ENCODE assay signal across 17 mouse cellular contexts in the genomic region with DNA sequence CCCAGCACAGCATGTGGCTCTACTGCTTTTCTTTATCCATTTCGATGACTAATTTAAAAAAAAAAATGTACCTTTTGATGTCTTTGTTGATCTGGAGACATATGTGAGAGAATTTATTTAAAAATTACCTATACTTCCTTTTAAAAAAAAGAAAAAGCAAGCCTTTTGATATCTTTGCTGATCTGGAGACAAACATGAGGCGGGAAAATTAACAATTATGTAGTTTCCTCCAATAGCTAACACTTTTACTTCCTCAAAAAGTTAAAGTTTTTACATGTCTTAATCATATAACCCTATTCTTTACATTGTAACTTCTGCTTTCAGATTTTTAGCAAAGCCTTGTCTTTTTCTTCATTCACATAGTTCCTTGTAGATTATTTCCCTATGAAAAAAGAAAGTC.
"Had no signal": no experiment of that assay in that cellular context is flagged by ENCODE, and none has a peak within 500 bp of the region (broad histone marks: within the 10 kb centered on the region; RNA-seq: fewer than 3 reads in every experiment).

No protein-coding gene starts in this region.

- H3K9me3 ChIP-seq: limb, embryonic 10.5 days; limb, embryonic 13.5 days; liver, embryonic 12.5 days; liver, embryonic 15.5 days had no signal

- H3K36me3 ChIP-seq: limb, embryonic 10.5 days; limb, embryonic 13.5 days; liver, embryonic 12.5 days; liver, embryonic 15.5 days had no signal

- DNase-seq: kidney, adult 18-20 months; kidney, adult 9 months; kidney, postnatal 14 days; kidney, postnatal 4 days; liver; lung, adult 2 months; midbrain, embryonic 14.5 days; right cerebral cortex, adult 18-20 months; right cerebral cortex, postnatal 14 days; right cerebral cortex, postnatal 4 days; thymus, adult 18-20 months; thymus, postnatal 36 days had no signal

- H3K4me3 ChIP-seq: limb, embryonic 10.5 days; limb, embryonic 13.5 days; liver, embryonic 12.5 days; liver, embryonic 15.5 days had no signal

- H3K9ac ChIP-seq: limb, embryonic 13.5 days; liver, embryonic 12.5 days; liver, embryonic 15.5 days had no signal

- ATAC-seq: liver, embryonic 12.5 days had no signal

- H3K27me3 ChIP-seq: limb, embryonic 13.5 days; liver, embryonic 12.5 days; liver, embryonic 15.5 days had no signal

- H3K4me2 ChIP-seq: limb, embryonic 13.5 days; liver, embryonic 12.5 days; liver, embryonic 15.5 days; midbrain, embryonic 11.5 days had no signal

- H3K4me1 ChIP-seq: liver, embryonic 12.5 days; liver, embryonic 15.5 days had no signal

- H3K27ac ChIP-seq: limb, embryonic 10.5 days; limb, embryonic 13.5 days; liver, embryonic 12.5 days; liver, embryonic 15.5 days had no signal
